Mouse (Mus musculus) heart, postnatal 0 days (tissue): Measurements from ENCODE around the gene 1700030K09Rik. TPM values are rescaled to one million over a fixed set of nuclear protein-coding genes. Genes with fewer than 3 reads are reported as not detected.

ENCODE experiments used
- ATAC-seq: fragments of 200-750 bp; cut with Nextera tagmentation; 2 replicates; pipeline ENCODE4 v1.8.0; 2017; ENCODE audit warnings: low read depth, moderate number of reproducible peaks, moderate library complexity; ENCODE audit not compliant: insufficient read depth
- DNase-seq: peaks from one replicate; pipeline ENCODE4 v3.0.0-alpha.2; 2016; ENCODE audit warnings: low spot score
- H3K27ac ChIP-seq: fragments of 300-500 bp; sonication (generic); 2 replicates; pipeline ENCODE4 v1.5.1; 2014; ENCODE audit warnings: low read depth, mild to moderate bottlenecking
- H3K27me3 ChIP-seq: fragments of 300-500 bp; sonication (generic); 2 replicates; pipeline ENCODE4 v1.6.1; 2014; ENCODE audit warnings: low read length, mixed read lengths; ENCODE audit not compliant: control insufficient read depth, insufficient read depth
- H3K36me3 ChIP-seq: fragments of 300-500 bp; sonication (generic); replicated peaks from 2 replicates; pipeline ENCODE4 v1.6.1; 2014; ENCODE audit warnings: low read length, mixed read lengths; ENCODE audit not compliant: control insufficient read depth, insufficient read depth
- H3K4me1 ChIP-seq: fragments of 300-500 bp; sonication (generic); 2 replicates; pipeline ENCODE4 v1.6.1; 2014; ENCODE audit warnings: antibody characterized with exemption; ENCODE audit not compliant: control insufficient read depth, insufficient read depth
- H3K4me2 ChIP-seq: fragments of 300-500 bp; sonication (generic); 2 replicates; pipeline ENCODE4 v1.6.1; 2014; ENCODE audit warnings: low read depth, mild to moderate bottlenecking, low read length, moderate library complexity
- H3K4me3 ChIP-seq: fragments of 300-500 bp; sonication (generic); 2 replicates; pipeline ENCODE4 v1.5.1; 2014; ENCODE audit warnings: low read depth, low read length
- H3K9ac ChIP-seq: fragments of 300-500 bp; sonication (generic); replicated peaks from 2 replicates; pipeline ENCODE4 v1.6.1; 2014; ENCODE audit warnings: low read depth, low read length, mixed read lengths
- H3K9me3 ChIP-seq: fragments of 300-500 bp; sonication (generic); replicated peaks from 2 replicates; pipeline ENCODE4 v1.6.1; 2016; ENCODE audit warnings: low read length; ENCODE audit not compliant: control insufficient read depth
- CTCF ChIP-seq: IDR thresholded peaks from 2 replicates; pipeline ENCODE4 v1.5.1; 2016; ENCODE audit warnings: antibody characterized with exemption, control low read depth, low read depth
- EP300 ChIP-seq: IDR thresholded peaks from 2 replicates; pipeline ENCODE4 v1.6.1; 2016; ENCODE audit warnings: antibody characterized with exemption, low read depth
- WGBS: fragments of 180-500 bp; shearing (Covaris S2); extraction: QIAGEN DNeasy Blood & Tissue Kit; methylation state at CpG from one replicate; pipeline ENCODE4 v1.1.7; 2014; 5-methylcytosine and 5-hydroxymethylcytosine counted together
- polyA plus RNA-seq: library from polyadenylated mRNA; unstranded; fragments of >200 nt; fragmentation: Nextera tagmentation; extraction: Ambion mirVana; gene quantifications from 2 replicates; pipeline ENCODE4 v1.2.1, GENCODE M21; 2015
- total RNA-seq: library from RNA; depleted of rRNA; stranded (reverse); fragments of >200 nt; gene quantifications from 2 replicates; pipeline ENCODE4 v1.2.3, GENCODE M21; 2014; ENCODE audit warnings: low replicate concordance

1700030K09Rik gene
- total and polyA plus RNA-seq, 2 experiments from 2014 or later = 5.7 to 10.8 TPM

DNA sequence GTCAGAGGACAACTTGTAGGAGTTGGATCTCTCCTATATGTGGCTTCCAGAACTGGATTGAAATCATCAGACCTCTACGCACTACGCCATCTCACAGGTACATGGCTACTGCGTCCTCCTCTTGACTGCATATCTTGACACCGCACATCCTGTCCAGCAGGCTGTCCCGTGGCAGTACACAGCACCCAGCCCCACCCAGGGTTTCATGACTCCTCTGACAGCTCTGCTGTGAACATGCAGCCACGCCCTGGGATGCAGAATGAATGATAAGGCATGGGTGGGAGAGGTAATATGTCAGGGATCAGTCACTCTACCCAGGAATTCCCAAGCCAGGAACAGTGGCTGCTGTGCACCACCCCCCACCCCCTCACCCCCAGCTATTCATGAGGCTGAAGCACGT is 29.8 kb upstream of the 1700030K09Rik start:
- peaks cover 41% of the 10 kb centered on the region for H3K4me1 ChIP-seq
- TF ChIP-seq CTCF = no peak
- no peak for TF ChIP-seq EP300
- no peak overlapping the region for H3K9ac ChIP-seq
- no peaks in the 10 kb centered on the region for H3K27me3 ChIP-seq
- H3K36me3 ChIP-seq = 0 out of 2 replicates have a peak, but pooled peaks cover 4% of the 10 kb centered on the region
- H3K4me2 ChIP-seq = no peak overlapping the region
- DNase-seq (no peak), ATAC-seq (no peak)
- no peak overlapping the region for H3K27ac ChIP-seq
- H3K9me3 ChIP-seq = no peaks in the 10 kb centered on the region
- H3K4me3 ChIP-seq = no peak overlapping the region
- WGBS = 57% methylated on average over 7 of the region's 7 CpGs

DNA sequence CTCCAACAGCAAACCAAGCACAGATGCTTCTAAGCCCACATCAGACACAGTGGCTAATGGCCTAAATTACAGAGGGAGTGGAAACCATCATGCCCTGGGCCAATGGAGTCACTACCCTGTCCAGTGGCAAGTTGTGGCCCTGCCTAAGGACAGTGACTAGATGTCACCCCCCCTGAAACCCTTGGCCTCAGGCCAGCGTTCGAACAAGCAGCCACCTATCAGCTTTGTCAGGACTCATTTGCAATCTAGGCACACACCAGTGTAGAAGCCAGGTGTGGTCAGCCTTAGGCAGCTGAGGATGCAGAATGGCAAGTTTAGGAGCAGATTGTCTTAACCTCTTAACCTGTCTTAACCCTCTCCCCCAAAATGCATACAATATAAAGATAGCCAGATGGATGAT is 28.4 kb upstream of the 1700030K09Rik start:
- Histone ChIP-seq H3K9ac (no peak overlapping the region), H3K27me3 (no peaks in the 10 kb centered on the region), H3K4me3 (no peak overlapping the region), H3K36me3 (0 out of 2 replicates have a peak, but pooled peaks cover 4% of the 10 kb centered on the region), H3K4me1 (peaks cover 55% of the 10 kb centered on the region), H3K9me3 (no peaks in the 10 kb centered on the region), H3K27ac (no peak overlapping the region), H3K4me2 (no peak overlapping the region)
- 33% methylated on average over 2 of the region's 2 CpGs for WGBS
- ATAC-seq = no peak
- TF ChIP-seq EP300 = no peak
- no peak for TF ChIP-seq CTCF
- DNase-seq = no peak

DNA sequence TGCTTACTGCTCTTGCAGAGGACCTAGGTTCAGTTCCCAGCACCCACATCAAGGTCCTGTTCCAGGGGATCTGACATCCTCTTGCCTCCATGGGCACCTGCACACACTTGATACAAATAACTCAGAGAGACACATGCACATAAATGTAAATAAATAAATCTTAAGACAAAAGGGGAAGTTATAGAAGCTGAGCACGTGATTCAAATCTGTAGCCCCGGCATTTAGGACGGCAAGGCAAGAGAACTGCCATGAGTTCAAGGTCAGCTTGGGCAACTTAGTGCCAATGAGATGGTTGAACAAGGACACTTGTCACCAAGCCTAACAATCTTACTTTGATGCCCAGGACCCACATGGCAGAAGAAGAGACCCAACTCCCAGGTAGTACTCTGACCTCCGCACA is 25.6 kb upstream of the 1700030K09Rik start:
- WGBS = 95% methylated on average over 4 of the region's 4 CpGs
- ATAC-seq (no peak), DNase-seq (no peak)
- TF ChIP-seq EP300 = no peak
- no peak for TF ChIP-seq CTCF
- Histone ChIP-seq H3K27me3 (no peaks in the 10 kb centered on the region), H3K4me3 (no peak overlapping the region), H3K9me3 (no peaks in the 10 kb centered on the region), H3K4me2 (no peak overlapping the region), H3K36me3 (0 out of 2 replicates have a peak, but pooled peaks cover 4% of the 10 kb centered on the region), H3K27ac (no peak overlapping the region), H3K4me1 (peaks cover 65% of the 10 kb centered on the region), H3K9ac (no peak overlapping the region)

DNA sequence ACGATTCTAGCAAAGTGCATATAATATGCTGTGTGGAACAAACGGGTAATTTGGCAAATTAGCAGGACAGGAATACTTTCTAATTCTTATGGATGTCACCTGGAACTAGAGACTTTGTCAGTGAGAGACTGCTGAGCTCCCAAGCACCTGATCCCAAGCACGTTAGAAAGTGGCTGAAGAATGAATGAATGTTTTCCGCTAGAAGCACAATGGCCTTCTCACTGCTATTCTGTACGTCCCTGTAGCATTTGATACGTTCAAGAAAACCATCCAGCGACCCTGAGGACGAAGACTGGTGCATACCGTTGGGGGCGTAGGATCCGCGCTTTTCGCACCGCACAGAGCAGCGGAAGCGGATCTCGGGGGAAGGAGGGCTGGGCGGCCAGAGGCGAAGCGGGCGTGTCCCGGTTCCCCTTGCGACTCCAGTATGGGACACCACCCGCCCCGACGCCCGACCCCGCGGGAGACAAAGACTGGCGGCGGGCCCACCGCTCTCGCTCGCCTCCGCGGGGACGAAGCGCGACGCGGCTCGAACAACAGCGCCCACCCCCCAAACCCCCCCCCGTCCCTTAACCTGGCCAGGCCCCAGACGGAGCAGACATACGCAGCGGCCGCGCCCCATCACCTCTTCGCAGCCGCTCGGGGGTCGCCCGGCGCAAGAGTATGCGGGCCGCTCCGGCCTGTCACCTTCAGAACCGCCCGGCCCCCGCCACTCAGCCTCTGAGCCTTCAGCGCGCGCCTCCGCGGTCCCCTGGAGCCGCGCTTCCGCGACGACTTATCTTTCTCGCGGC is 22.9 kb upstream of the 1700030K09Rik start:
- no peaks in the 10 kb centered on the region for H3K36me3 ChIP-seq
- under 1% methylated on average over 67 of the region's 73 CpGs for whole genome bisulfite sequencing
- H3K4me1 ChIP-seq = peaks cover 48% of the 10 kb centered on the region

DNA sequence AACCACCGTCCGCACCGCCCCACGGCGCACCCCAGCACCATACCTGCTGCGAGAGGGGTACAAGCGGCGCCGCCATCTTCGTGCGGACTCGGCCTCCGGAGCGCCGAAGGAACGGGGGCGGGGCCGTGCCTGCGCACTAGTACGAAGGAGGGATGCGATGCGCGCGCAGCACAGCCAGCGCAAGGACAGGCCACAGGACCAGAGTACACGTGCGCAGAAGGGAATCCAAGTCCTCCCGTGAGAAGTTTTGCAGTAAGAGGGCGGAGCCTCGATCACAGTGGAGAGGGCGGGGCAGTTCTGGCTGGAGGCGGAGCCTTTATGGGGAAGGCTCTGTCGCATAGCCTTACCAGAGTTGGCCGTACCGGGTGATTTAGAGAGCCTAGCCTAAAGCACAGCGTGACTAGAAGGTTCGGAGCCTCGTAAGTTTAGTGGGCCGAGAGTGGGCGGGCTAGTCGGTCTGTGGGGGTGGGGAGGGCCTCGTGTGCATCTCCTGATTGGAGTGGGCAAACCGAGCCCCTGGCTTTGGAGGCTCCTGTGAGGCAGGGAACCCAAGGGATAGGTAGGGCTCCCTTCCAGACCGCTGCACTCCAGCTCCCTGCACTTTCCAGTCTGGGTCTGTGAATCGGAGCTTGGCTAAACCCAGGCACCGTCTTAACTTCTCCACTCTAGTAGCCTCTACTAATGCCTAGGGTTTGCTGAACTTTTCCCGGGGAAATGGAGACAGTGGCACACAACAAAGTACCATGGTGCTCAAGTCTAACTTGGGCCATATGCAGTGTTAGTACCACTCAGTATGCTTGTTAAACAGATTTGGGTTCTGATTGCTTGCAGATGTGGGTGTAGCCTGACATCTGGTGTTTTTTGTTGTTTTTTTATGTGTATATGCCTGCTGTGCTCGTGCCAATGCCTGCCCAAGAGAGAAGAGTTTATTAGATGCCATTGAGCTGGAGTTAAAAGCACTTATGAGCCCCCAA is 22.0 kb upstream of the 1700030K09Rik start, which contains the start of gene Eps15l1:
Gene Eps15l1 (minus strand): TSS at position 99 of the 974 bp plus-strand sequence.
- H3K27me3 ChIP-seq = no peaks in the 10 kb centered on the region
- TF ChIP-seq CTCF = no peak
- no peak; the same call in 1 of the 2 replicates for TF ChIP-seq EP300
- peak within 1 kb of the TSS; percentile 75 for H3K4me3 ChIP-seq
- H3K9ac ChIP-seq = peak within 1 kb of the TSS; percentile 83
- no peaks in the 10 kb centered on the region for H3K9me3 ChIP-seq
- WGBS = under 1% methylated on average over 47 of the region's 48 CpGs
- H3K27ac ChIP-seq = peak within 1 kb of the TSS; percentile 85
- H3K4me2 ChIP-seq = peak within 1 kb of the TSS; percentile 90
- ATAC-seq (peak; percentile 98), DNase-seq (peak; percentile 100)
- peaks cover 41% of the 10 kb centered on the region for H3K4me1 ChIP-seq
- no peaks in the 10 kb centered on the region for H3K36me3 ChIP-seq

More for the DNA sequence above, 22.9 kb upstream of the 1700030K09Rik start:
- Histone ChIP-seq H3K9ac (peak overlapping the region; percentile 83), H3K9me3 (no peaks in the 10 kb centered on the region), H3K4me3 (peak overlapping the region; percentile 75), H3K4me2 (peak overlapping the region; percentile 90), H3K27ac (peak overlapping the region; percentile 85), H3K27me3 (no peaks in the 10 kb centered on the region)
- peak; percentile 37 for ATAC-seq
- TF ChIP-seq EP300 = no peak
- no peak for TF ChIP-seq CTCF
- peak; percentile 34 for DNase-seq
